In genomic region chr6:125344084-125344483, GRCm38 (mm10) we compare ENCODE assay signal across 12 mouse cellular contexts. TPM values are rescaled to one million over a fixed set of nuclear protein-coding genes. Genes with fewer than 3 reads are reported as not detected.
A peak's percentile ranks its signal among the peaks of the same experiment; 100 is the strongest.
DNase-seq lines count a peak whose midpoint lies in the region; ATAC-seq and TF ChIP-seq lines count a peak whose summit lies in the region.
"Had no signal": no experiment of that assay in that cellular context is flagged by ENCODE, and none has a peak within 500 bp of the region (broad histone marks: within the 10 kb centered on the region; RNA-seq: fewer than 3 reads in every experiment).

No protein-coding gene starts in this region.

- intact Hi-C loops in gastrocnemius, postnatal 14 days (cut with DNase I; ENCODE audit: low total_unique reads) = no loop called here
- intact Hi-C loops in left cerebral cortex, postnatal 14 days (cut with DNase I) = no loop called here

- no peak for TF ChIP-seq EP300 in liver, postnatal 0 days (IDR thresholded peaks at IDR 0.05; ENCODE audit: low read depth)

- peak overlapping the region; percentile 74 for H3K27ac ChIP-seq in liver, postnatal 0 days (ENCODE audit: low read depth)
- H3K27ac ChIP-seq in liver, embryonic 12.5 days = no peak overlapping the region
- H3K27ac ChIP-seq in stomach, embryonic 14.5 days (ENCODE audit: low read length) = peak overlapping the region; percentile 17; the same call in 1 of the 2 replicates
- H3K27ac ChIP-seq: neural tube, embryonic 12.5 days had no signal

- H3K4me1 ChIP-seq in liver, postnatal 0 days (ENCODE audit: insufficient read depth) = peaks cover 38% of the 10 kb centered on the region
- peaks cover 39% of the 10 kb centered on the region for H3K4me1 ChIP-seq in liver, embryonic 12.5 days
- peaks cover 3% of the 10 kb centered on the region; the same call in 1 of the 2 replicates for H3K4me1 ChIP-seq in stomach, embryonic 14.5 days (ENCODE audit: control insufficient read depth, insufficient read depth, low read length)

- no peak overlapping the region for H3K9ac ChIP-seq in liver, postnatal 0 days (replicated peaks)
- no peak overlapping the region for H3K9ac ChIP-seq in liver, embryonic 12.5 days
- H3K9ac ChIP-seq in stomach, embryonic 14.5 days (replicated peaks; ENCODE audit: low read depth, low read length) = no peak overlapping the region
- H3K9ac ChIP-seq: neural tube, embryonic 12.5 days had no signal

- H3K36me3 ChIP-seq in liver, postnatal 0 days (replicated peaks; ENCODE audit: insufficient read depth, low read length) = no peaks in the 10 kb centered on the region
- no peaks in the 10 kb centered on the region for H3K36me3 ChIP-seq in liver, embryonic 12.5 days
- no peaks in the 10 kb centered on the region for H3K36me3 ChIP-seq in stomach, embryonic 14.5 days (ENCODE audit: control insufficient read depth, insufficient read depth, low read length)
- H3K36me3 ChIP-seq: neural tube, embryonic 12.5 days had no signal

- DNase-seq in gastrocnemius, adult 18-20 months (ENCODE audit: low spot score) = peak; percentile 39
- DNase-seq in gastrocnemius, postnatal 14 days = no peak
- no peak for DNase-seq in liver, postnatal 0 days
- peak; percentile 59 for DNase-seq in kidney, postnatal 14 days
- no peak for DNase-seq in cerebellum, adult 18-20 months
- no peak for DNase-seq in left cerebral cortex, postnatal 14 days (ENCODE audit: low spot score in 2 of 2)
- DNase-seq: adrenal gland, adult 8-10 months; thymus, postnatal 36 days had no signal

- TF ChIP-seq CTCF in liver, postnatal 0 days (IDR thresholded peaks at IDR 0.05; ENCODE audit: low read depth) = no peak

- H3K4me3 ChIP-seq in liver, postnatal 0 days (ENCODE audit: low read depth, low read length) = no peak overlapping the region
- H3K4me3 ChIP-seq in liver, embryonic 12.5 days = no peak overlapping the region
- no peak overlapping the region for H3K4me3 ChIP-seq in stomach, embryonic 14.5 days (ENCODE audit: low read depth, low read length)
- H3K4me3 ChIP-seq: neural tube, embryonic 12.5 days had no signal

- no peak for ATAC-seq in liver, postnatal 0 days
- no peak for ATAC-seq in liver, embryonic 12.5 days
- ATAC-seq in stomach, embryonic 14.5 days (ENCODE audit: insufficient number of reproducible peaks, insufficient read depth, low FRiP score, low read depth) = 0 out of 2 replicates have a peak, but pooled peaks have one; percentile 14

- no peaks in the 10 kb centered on the region for H3K9me3 ChIP-seq in liver, postnatal 0 days (ENCODE audit: low read length)
- H3K9me3 ChIP-seq in liver, embryonic 12.5 days (replicated peaks) = no peaks in the 10 kb centered on the region
- H3K9me3 ChIP-seq in stomach, embryonic 14.5 days (ENCODE audit: control insufficient read depth, low read depth, low read length) = no peaks in the 10 kb centered on the region
- H3K9me3 ChIP-seq: neural tube, embryonic 12.5 days had no signal

- 55% methylated on average over 8 of the region's 8 CpGs for WGBS in liver, postnatal 0 days (ENCODE audit: insufficient replicate concordance)
- 43% methylated on average over 8 of the region's 8 CpGs for WGBS in liver, embryonic 12.5 days (ENCODE audit: insufficient replicate concordance)
- WGBS in stomach, embryonic 14.5 days = 22% methylated on average over 8 of the region's 8 CpGs

- H3K4me2 ChIP-seq in liver, postnatal 0 days (ENCODE audit: low read depth, low read length) = peak overlapping the region; percentile 24
- no peak overlapping the region for H3K4me2 ChIP-seq in liver, embryonic 12.5 days
- H3K4me2 ChIP-seq in stomach, embryonic 14.5 days (replicated peaks; ENCODE audit: low read depth, low read length) = no peak overlapping the region
- H3K4me2 ChIP-seq: neural tube, embryonic 12.5 days had no signal

- H3K27me3 ChIP-seq in liver, postnatal 0 days (ENCODE audit: insufficient read depth, low read length) = no peaks in the 10 kb centered on the region
- 0 out of 2 replicates have a peak, but pooled peaks cover 5% of the 10 kb centered on the region for H3K27me3 ChIP-seq in liver, embryonic 12.5 days (replicated peaks)
- H3K27me3 ChIP-seq in stomach, embryonic 14.5 days (ENCODE audit: control insufficient read depth, insufficient read depth, low read length) = no peaks in the 10 kb centered on the region

RNA-seq across cellular contexts. Expression of gene Tnfrsf1a, which starts 5.1 kb away (rescaled TPM):
- 10 to 100 TPM; 16.6 to 24.9 TPM for total RNA-seq in gastrocnemius, adult 18-20 months (2021)
- 10 to 100 TPM; 42.1 to 42.3 TPM for total RNA-seq in gastrocnemius, postnatal 14 days (2021)
- 40.5 and 41.1 TPM in 2 replicates for polyA plus RNA-seq in liver, postnatal 0 days (2015; fragmentation: Nextera tagmentation; extraction: Ambion mirVana)
- 23.0 and 23.4 TPM in 2 replicates for polyA plus RNA-seq in liver, embryonic 12.5 days (2016; fragmentation: Nextera tagmentation; extraction: Ambion mirVana)
- polyA plus RNA-seq in stomach, embryonic 14.5 days (2014; fragmentation: Nextera tagmentation; extraction: Ambion mirVana) = 64.2 and 69.9 TPM in 2 replicates
- 10 to 100 TPM; 11.5 to 12.3 TPM for total RNA-seq in left cerebral cortex, postnatal 14 days (2021)

RNA-seq across cellular contexts. Expression of gene Scnn1a, which starts 23.6 kb away (rescaled TPM):
- total RNA-seq in gastrocnemius, adult 18-20 months (2021) = under 1 TPM; 0.19 to 0.25 TPM
- under 1 TPM; 0.22 to 0.27 TPM for total RNA-seq in gastrocnemius, postnatal 14 days (2021)
- 0.76 and 1.1 TPM in 2 replicates for polyA plus RNA-seq in liver, postnatal 0 days (2015; fragmentation: Nextera tagmentation; extraction: Ambion mirVana)
- polyA plus RNA-seq in liver, embryonic 12.5 days (2016; fragmentation: Nextera tagmentation; extraction: Ambion mirVana) = 0.23 and 0.50 TPM in 2 replicates
- polyA plus RNA-seq in stomach, embryonic 14.5 days (2014; fragmentation: Nextera tagmentation; extraction: Ambion mirVana) = 1.3 and 2.6 TPM in 2 replicates
- 1 to 10 TPM; 2.9 TPM for total RNA-seq in left cerebral cortex, postnatal 14 days (2021)

RNA-seq across cellular contexts. Expression of gene Ltbr, which starts 30.4 kb away (rescaled TPM):
- total RNA-seq in gastrocnemius, adult 18-20 months (2021) = 10 to 100 TPM; 15.3 to 17.7 TPM
- total RNA-seq in gastrocnemius, postnatal 14 days (2021) = 10 to 100 TPM; 24.8 to 26.3 TPM
- 31.8 TPM in 2 replicates for polyA plus RNA-seq in liver, postnatal 0 days (2015; fragmentation: Nextera tagmentation; extraction: Ambion mirVana)
- polyA plus RNA-seq in liver, embryonic 12.5 days (2016; fragmentation: Nextera tagmentation; extraction: Ambion mirVana) = 19.2 and 22.9 TPM in 2 replicates
- 55.1 and 62.6 TPM in 2 replicates for polyA plus RNA-seq in stomach, embryonic 14.5 days (2014; fragmentation: Nextera tagmentation; extraction: Ambion mirVana)
- total RNA-seq in left cerebral cortex, postnatal 14 days (2021) = 1 to 10 TPM; 8.8 to 9.3 TPM

RNA-seq across cellular contexts. Expression of gene Plekhg6, which starts 36.5 kb away (rescaled TPM):
- not detected for total RNA-seq in gastrocnemius, adult 18-20 months (2021)
- not detected for total RNA-seq in gastrocnemius, postnatal 14 days (2021)
- 1.1 and 1.2 TPM in 2 replicates for polyA plus RNA-seq in liver, postnatal 0 days (2015; fragmentation: Nextera tagmentation; extraction: Ambion mirVana)
- polyA plus RNA-seq in liver, embryonic 12.5 days (2016; fragmentation: Nextera tagmentation; extraction: Ambion mirVana) = 0.37 and 0.39 TPM in 2 replicates
- 1.7 and 2.1 TPM in 2 replicates for polyA plus RNA-seq in stomach, embryonic 14.5 days (2014; fragmentation: Nextera tagmentation; extraction: Ambion mirVana)
- total RNA-seq in left cerebral cortex, postnatal 14 days (2021) = under 1 TPM; 0.13 to 0.30 TPM

RNA-seq across cellular contexts. Expression of gene Tuba3a, which starts 58.2 kb away (rescaled TPM):
- total RNA-seq in gastrocnemius, adult 18-20 months (2021) = not detected
- not detected for total RNA-seq in gastrocnemius, postnatal 14 days (2021)
- not detected in 2 replicates for polyA plus RNA-seq in liver, postnatal 0 days (2015; fragmentation: Nextera tagmentation; extraction: Ambion mirVana)
- polyA plus RNA-seq in liver, embryonic 12.5 days (2016; fragmentation: Nextera tagmentation; extraction: Ambion mirVana) = not detected in 2 replicates
- 0.17 TPM in 1 of 2 replicates, not detected in the other for polyA plus RNA-seq in stomach, embryonic 14.5 days (2014; fragmentation: Nextera tagmentation; extraction: Ambion mirVana)
- total RNA-seq in left cerebral cortex, postnatal 14 days (2021) = not detected
- total RNA-seq: adrenal gland, adult 8-10 months; left cerebral cortex, postnatal 25 days had no signal

Comparison
In these comparisons a context has a peak if more than half of its experiments do, and no peak if none do; other contexts are left out.
1. DNase-seq: peak in gastrocnemius, adult 18-20 months (single experiment) and kidney, postnatal 14 days (single experiment); none in gastrocnemius, postnatal 14 days (single experiment), liver, postnatal 0 days (single experiment), cerebellum, adult 18-20 months (0 of 2) and left cerebral cortex, postnatal 14 days (0 of 2).